In the genomic region with DNA sequence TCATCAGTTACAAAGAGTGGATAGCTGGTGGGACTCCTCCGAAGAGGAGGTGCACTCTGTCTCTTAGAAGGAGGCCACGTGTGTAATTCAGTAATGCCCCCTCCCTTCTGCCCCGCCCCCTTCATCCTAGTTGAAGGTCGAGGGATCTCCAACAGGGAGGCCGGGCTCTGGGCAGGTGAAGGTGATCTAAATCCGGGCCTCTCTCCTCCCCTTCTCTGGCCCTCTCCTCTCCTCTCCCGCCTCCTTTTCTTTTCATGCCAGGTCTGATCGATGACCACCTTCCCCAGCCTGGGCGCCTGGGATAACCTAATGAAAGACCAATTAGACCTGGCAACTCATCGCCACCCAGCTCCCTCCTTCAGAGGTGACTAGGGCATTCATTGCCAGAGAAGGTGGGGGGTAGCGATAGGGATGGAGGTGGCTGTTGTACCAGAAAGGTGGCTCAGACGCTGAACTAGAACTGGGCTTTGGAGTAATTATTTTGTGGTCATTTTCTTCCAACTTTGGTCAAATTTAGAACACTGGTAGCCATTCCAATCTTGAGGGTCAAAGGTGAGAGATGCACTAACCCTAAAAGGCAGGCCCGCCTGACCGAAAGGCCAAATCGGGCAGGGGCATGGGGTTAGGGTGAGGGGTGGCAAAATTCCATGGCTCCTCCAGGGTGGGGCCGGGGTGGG, we compare ENCODE assay signal across 8 mouse cellular contexts. TPM values are rescaled to one million over a fixed set of nuclear protein-coding genes. Genes with fewer than 3 reads are reported as not detected.
DNase-seq lines count a peak whose midpoint lies in the region; ATAC-seq and TF ChIP-seq lines count a peak whose summit lies in the region.

No protein-coding gene starts in this region.

- 4% methylated on average over 16 of the region's 16 CpGs for WGBS in hindbrain, embryonic 12.5 days
- WGBS in limb, embryonic 14.5 days = 17% methylated on average over 16 of the region's 16 CpGs
- 33% methylated on average over 16 of the region's 16 CpGs for WGBS in stomach, embryonic 16.5 days

- H3K9ac ChIP-seq in hindbrain, embryonic 12.5 days = peak overlapping the region; percentile 43
- no peak overlapping the region for H3K9ac ChIP-seq in limb, embryonic 14.5 days (ENCODE audit: low read depth, low read length, severe bottlenecking)
- peak overlapping the region; percentile 81 for H3K9ac ChIP-seq in stomach, embryonic 16.5 days (ENCODE audit: low read length)

- no peaks in the 10 kb centered on the region for H3K9me3 ChIP-seq in hindbrain, embryonic 12.5 days (replicated peaks)
- no peaks in the 10 kb centered on the region for H3K9me3 ChIP-seq in limb, embryonic 14.5 days (ENCODE audit: control insufficient read depth, low read length)
- H3K9me3 ChIP-seq in stomach, embryonic 16.5 days (replicated peaks; ENCODE audit: control insufficient read depth, low read length) = no peaks in the 10 kb centered on the region

- no peaks in the 10 kb centered on the region for H3K36me3 ChIP-seq in hindbrain, embryonic 12.5 days
- no peaks in the 10 kb centered on the region for H3K36me3 ChIP-seq in limb, embryonic 14.5 days (ENCODE audit: control insufficient read depth, insufficient read depth, low read length)
- no peaks in the 10 kb centered on the region for H3K36me3 ChIP-seq in stomach, embryonic 16.5 days (ENCODE audit: control insufficient read depth, insufficient read depth, low read length)

- DNase-seq in embryo, embryonic 9.5 days (ENCODE audit: extremely low spot score) = peak; percentile 72
- no peak for DNase-seq in limb, embryonic 14.5 days (ENCODE audit: low spot score)
- DNase-seq in cerebellum, postnatal 4 days (ENCODE audit: low spot score in 2 of 2) = no peak
- DNase-seq in left cerebral cortex, adult 11 months (ENCODE audit: low spot score) = no peak
- no peak for DNase-seq in right cerebral cortex, adult 18-20 months

- 0 out of 2 replicates have a peak, but pooled peaks have one; percentile 4 for ATAC-seq in hindbrain, embryonic 12.5 days (ENCODE audit: low FRiP score)
- ATAC-seq in limb, embryonic 14.5 days (ENCODE audit: low FRiP score, low read depth) = no peak
- ATAC-seq in stomach, embryonic 16.5 days (ENCODE audit: insufficient read depth, low FRiP score) = 0 out of 2 replicates have a peak, but pooled peaks have one; percentile 18

- H3K4me2 ChIP-seq in hindbrain, embryonic 12.5 days (replicated peaks) = peak overlapping the region; percentile 79
- peak overlapping the region; percentile 29; the same call in 1 of the 2 replicates for H3K4me2 ChIP-seq in limb, embryonic 14.5 days (replicated peaks; ENCODE audit: low read depth, low read length, severe bottlenecking)
- peak overlapping the region; percentile 86 for H3K4me2 ChIP-seq in stomach, embryonic 16.5 days (ENCODE audit: low read depth, low read length)

- H3K27ac ChIP-seq in brown adipose tissue, adult 24 weeks (replicated peaks; ENCODE audit: low read depth, low read length) = no peak overlapping the region; the same call in 1 of the 2 replicates
- H3K27ac ChIP-seq in hindbrain, embryonic 12.5 days = peak overlapping the region; percentile 42
- no peak overlapping the region for H3K27ac ChIP-seq in limb, embryonic 14.5 days (replicated peaks; ENCODE audit: low read depth, low read length)
- peak overlapping the region; percentile 60 for H3K27ac ChIP-seq in stomach, embryonic 16.5 days (ENCODE audit: low read length)

- TF ChIP-seq POLR2A in limb, embryonic 14.5 days (IDR thresholded peaks at IDR 0.05; ENCODE audit: borderline replicate concordance, extremely low read depth, insufficient read depth, insufficient read length) = no peak

- no peaks in the 10 kb centered on the region; the same call in 1 of the 2 replicates for H3K4me1 ChIP-seq in brown adipose tissue, adult 24 weeks (ENCODE audit: control insufficient read depth, insufficient read depth, insufficient read length, low read length)
- H3K4me1 ChIP-seq in hindbrain, embryonic 12.5 days = peaks cover 34% of the 10 kb centered on the region
- peaks cover 20% of the 10 kb centered on the region for H3K4me1 ChIP-seq in limb, embryonic 14.5 days (ENCODE audit: control insufficient read depth, insufficient read depth, low read length)
- H3K4me1 ChIP-seq in stomach, embryonic 16.5 days (ENCODE audit: control insufficient read depth, insufficient read depth, low read length) = peaks cover 9% of the 10 kb centered on the region

- H3K4me3 ChIP-seq in brown adipose tissue, adult 24 weeks (ENCODE audit: insufficient read depth, low read depth, low read length) = peak overlapping the region; percentile 5; the same call in 1 of the 2 replicates
- peak overlapping the region; percentile 51 for H3K4me3 ChIP-seq in hindbrain, embryonic 12.5 days
- peak overlapping the region; percentile 13 for H3K4me3 ChIP-seq in limb, embryonic 14.5 days (replicated peaks; ENCODE audit: low read length)
- peak overlapping the region; percentile 60 for H3K4me3 ChIP-seq in stomach, embryonic 16.5 days (replicated peaks; ENCODE audit: low read length)

- peaks cover 40% of the 10 kb centered on the region for H3K27me3 ChIP-seq in hindbrain, embryonic 12.5 days
- peaks cover 67% of the 10 kb centered on the region for H3K27me3 ChIP-seq in limb, embryonic 14.5 days (ENCODE audit: control insufficient read depth, insufficient read depth, low read length)
- H3K27me3 ChIP-seq in stomach, embryonic 16.5 days (ENCODE audit: control insufficient read depth, insufficient read depth, low read length) = no peaks in the 10 kb centered on the region

RNA-seq across cellular contexts. Expression of a gene that starts 1.2 kb away (rescaled TPM):
- 10.5 and 14.5 TPM in 2 replicates for polyA plus RNA-seq in brown adipose tissue, adult 24 weeks (2012; ENCODE audit: insufficient read depth, insufficient read length, missing spikeins)
- polyA plus RNA-seq in hindbrain, embryonic 12.5 days (2016; fragmentation: Nextera tagmentation; extraction: Ambion mirVana) = 133 and 146 TPM in 2 replicates
- 80.2 and 134 TPM in 2 replicates for polyA plus RNA-seq in limb, embryonic 14.5 days (2012; rRNA removed)
- polyA plus RNA-seq in limb, embryonic 14.5 days (2014; fragmentation: Nextera tagmentation; extraction: Ambion mirVana) = 54.7 and 60.8 TPM in 2 replicates
- polyA plus RNA-seq in stomach, embryonic 16.5 days (2015; fragmentation: Nextera tagmentation; extraction: Ambion mirVana) = 52.5 and 64.6 TPM in 2 replicates

Comparison
In these comparisons a context has a peak if more than half of its experiments do, and no peak if none do; other contexts are left out.
1. H3K27ac ChIP-seq: peak in hindbrain, embryonic 12.5 days (single experiment) and stomach, embryonic 16.5 days (single experiment); none in brown adipose tissue, adult 24 weeks (single experiment) and limb, embryonic 14.5 days (single experiment).
2. H3K4me3 ChIP-seq: peak in every context shown above with its lines; median percentile 60 in stomach, embryonic 16.5 days; 51 in hindbrain, embryonic 12.5 days; 13 in limb, embryonic 14.5 days; 5 in brown adipose tissue, adult 24 weeks.
3. H3K4me2 ChIP-seq: peak in every context shown above with its lines; median percentile 86 in stomach, embryonic 16.5 days; 79 in hindbrain, embryonic 12.5 days; 29 in limb, embryonic 14.5 days.